Mouse (Mus musculus): ENCODE data around the gene Phactr1.

Gene Phactr1

GRCm38 (mm10) chr13:43183248-43184055 lies 503.0 kb downstream of the Phactr1 start:
- DNase-seq (ENCODE audit: low spot score) = no peak

- no peak for DNase-seq (ENCODE audit: low spot score)
Observed at GRCm38 (mm10) chr13:43187736-43188135, 507.3 kb downstream of the Phactr1 start.
